Mouse (Mus musculus) bone marrow macrophage, adult 2 months (primary cell): ENCODE results near the gene Tnp1. TPM values are rescaled to one million over a fixed set of nuclear protein-coding genes. Genes with fewer than 3 reads are reported as not detected.

Experiments used
- H3K27ac ChIP-seq: 2 replicates; pipeline ENCODE4 v1.5.1; 2012; ENCODE audit warnings: low read depth, low read length; ENCODE audit not compliant: insufficient read depth
- H3K4me1 ChIP-seq: 2 replicates; pipeline ENCODE4 v1.6.1; 2012; ENCODE audit warnings: low read length; ENCODE audit not compliant: control insufficient read depth, insufficient read depth
- H3K4me3 ChIP-seq: 2 replicates; pipeline ENCODE4 v1.5.1; 2012; ENCODE audit warnings: mild to moderate bottlenecking, low read length, moderate library complexity; ENCODE audit not compliant: insufficient read depth
- CTCF ChIP-seq: IDR thresholded peaks from 2 replicates; pipeline ENCODE4 v1.5.1; 2012; ENCODE audit warnings: low read depth, mild to moderate bottlenecking, low read length, moderate library complexity
- POLR2A ChIP-seq: IDR thresholded peaks from 2 replicates; pipeline ENCODE4 v1.6.1; 2012; ENCODE audit warnings: mild to moderate bottlenecking, low read depth, low read length, borderline replicate concordance
- polyA plus RNA-seq: library from polyadenylated mRNA; stranded (reverse); fragments of >200 nt; gene quantifications from 2 replicates; pipeline ENCODE4 v1.2.4, GENCODE M21; 2012; ENCODE audit not compliant: missing spikeins, insufficient read depth, insufficient read length

Gene Tnp1
- polyA plus RNA-seq, 1 experiment, result not detected

DNA sequence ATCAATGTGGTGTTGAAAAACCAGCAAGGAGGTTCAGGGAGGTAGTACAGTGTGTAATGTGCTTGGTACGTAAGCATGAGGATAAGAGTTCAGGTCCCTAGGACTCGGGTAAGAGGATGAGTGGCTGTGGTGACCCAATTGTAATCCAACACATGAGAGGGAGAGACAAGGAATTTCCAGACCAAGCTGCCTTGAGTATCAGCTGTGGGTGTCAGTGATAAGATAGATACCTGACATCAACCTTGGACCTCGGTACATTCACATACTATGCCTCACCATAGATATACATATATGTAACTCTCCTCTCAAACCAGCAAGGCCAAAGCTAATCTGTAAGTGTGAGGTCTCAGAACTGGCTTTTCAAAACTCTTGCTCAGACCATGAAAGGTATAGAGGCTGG is 10.4 kb upstream of the Tnp1 start:
- TF ChIP-seq POLR2A (no peak), CTCF (no peak)
- H3K4me3 ChIP-seq, result no peak overlapping the region
- H3K27ac ChIP-seq, result no peak overlapping the region
- no peaks in the 10 kb centered on the region for H3K4me1 ChIP-seq

DNA sequence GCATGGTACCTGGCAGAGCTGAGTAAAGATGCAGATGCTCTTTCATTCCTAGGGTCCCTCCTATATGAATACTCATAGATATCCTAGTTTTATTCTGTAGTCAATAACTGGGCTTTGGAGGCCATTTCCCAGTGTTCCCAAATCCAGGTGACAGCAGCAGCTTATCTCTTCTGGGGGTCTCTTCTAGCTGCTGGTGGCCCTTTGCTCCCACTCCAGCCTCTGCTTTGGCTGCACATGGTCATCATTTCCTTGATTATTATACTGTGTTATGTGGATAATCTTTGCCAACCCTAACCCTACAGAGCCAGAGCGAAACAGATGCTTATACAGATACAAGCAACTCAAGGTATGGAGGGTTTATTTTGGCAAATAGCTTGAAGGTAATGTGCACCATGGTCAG is 8.9 kb downstream of the Tnp1 start:
- Histone ChIP-seq H3K27ac (no peak overlapping the region), H3K4me3 (no peak overlapping the region), H3K4me1 (no peaks in the 10 kb centered on the region)
- TF ChIP-seq CTCF (no peak), POLR2A (no peak)

- TF ChIP-seq CTCF (no peak), POLR2A (no peak)
- H3K4me1 ChIP-seq, result no peaks in the 10 kb centered on the region
Measured at GRCm38 (mm10) chr1:73004890-73005289, 10.8 kb downstream of the Tnp1 start.

GRCm38 (mm10) chr1:73002637-73003036 is 13.1 kb downstream of the Tnp1 start:
- Histone ChIP-seq H3K4me3 (no peak overlapping the region), H3K4me1 (no peaks in the 10 kb centered on the region), H3K27ac (no peak overlapping the region)
- TF ChIP-seq CTCF, result no peak
- TF ChIP-seq POLR2A, result no peak

More at GRCm38 (mm10) chr1:73004890-73005289, 10.8 kb downstream of the Tnp1 start:
- Histone ChIP-seq H3K27ac (no peak overlapping the region), H3K4me3 (no peak overlapping the region)

DNA sequence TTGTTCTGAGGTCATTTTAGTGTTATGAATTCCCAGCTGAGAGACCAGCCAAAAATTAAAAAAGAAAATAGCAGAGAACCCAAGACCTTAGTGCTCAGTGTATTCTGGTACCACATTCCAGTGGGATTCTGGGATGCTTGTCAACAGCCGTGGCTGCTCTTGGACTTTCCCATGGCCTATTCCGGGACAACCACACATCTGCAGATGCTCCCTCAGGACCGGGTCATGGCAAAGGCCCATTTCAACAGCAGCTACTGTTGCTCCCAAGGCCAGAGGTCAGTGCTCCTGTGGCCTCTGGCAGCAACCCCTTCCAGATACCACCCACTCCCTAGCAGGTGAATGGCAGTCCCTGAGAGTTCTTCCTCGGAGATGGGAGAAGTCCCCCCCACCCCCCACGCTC is 13.7 kb downstream of the Tnp1 start:
- TF ChIP-seq CTCF (no peak), POLR2A (no peak)
- H3K4me3 ChIP-seq, result no peak overlapping the region
- no peak overlapping the region for H3K27ac ChIP-seq
- no peaks in the 10 kb centered on the region for H3K4me1 ChIP-seq

DNA sequence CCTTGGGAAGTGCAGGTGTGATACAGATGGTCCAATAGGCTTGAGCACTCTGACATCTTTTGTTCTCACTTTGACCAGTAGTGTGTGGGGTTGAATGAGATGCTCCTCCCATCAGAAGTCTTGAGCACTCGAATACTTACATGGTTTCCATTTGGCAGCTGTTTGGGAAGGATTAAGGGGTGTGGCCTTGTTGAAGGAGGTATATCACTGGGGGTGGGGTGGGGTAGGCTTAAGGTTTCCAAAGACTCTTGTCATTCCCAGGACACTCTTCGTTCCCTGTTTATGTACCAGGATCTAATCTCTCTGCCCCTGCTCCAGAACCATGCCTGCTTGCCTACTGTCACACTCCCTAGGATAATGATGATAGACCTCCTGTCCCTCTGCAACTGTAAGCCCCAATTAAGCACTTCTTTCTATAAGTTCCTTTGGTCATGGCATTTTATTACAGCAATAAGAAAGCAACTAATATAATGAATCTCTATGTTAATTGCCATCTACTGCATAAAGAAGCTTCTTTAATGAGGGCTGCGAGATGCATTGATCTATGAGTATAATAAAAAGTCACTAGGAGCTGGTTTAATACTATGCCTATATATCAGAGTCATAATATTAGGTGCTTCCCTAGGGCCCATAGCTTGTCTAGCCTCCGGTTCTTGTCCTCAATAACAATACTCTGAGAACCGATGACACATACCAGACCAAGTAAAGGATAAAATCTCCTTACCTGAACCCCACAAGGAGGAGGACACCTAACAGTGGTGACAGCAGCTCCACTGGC is 20.8 kb downstream of the Tnp1 start:
- Histone ChIP-seq H3K4me1 (no peaks in the 10 kb centered on the region), H3K4me3 (no peak overlapping the region), H3K27ac (no peak overlapping the region)
- TF ChIP-seq POLR2A (no peak), CTCF (no peak)

DNA sequence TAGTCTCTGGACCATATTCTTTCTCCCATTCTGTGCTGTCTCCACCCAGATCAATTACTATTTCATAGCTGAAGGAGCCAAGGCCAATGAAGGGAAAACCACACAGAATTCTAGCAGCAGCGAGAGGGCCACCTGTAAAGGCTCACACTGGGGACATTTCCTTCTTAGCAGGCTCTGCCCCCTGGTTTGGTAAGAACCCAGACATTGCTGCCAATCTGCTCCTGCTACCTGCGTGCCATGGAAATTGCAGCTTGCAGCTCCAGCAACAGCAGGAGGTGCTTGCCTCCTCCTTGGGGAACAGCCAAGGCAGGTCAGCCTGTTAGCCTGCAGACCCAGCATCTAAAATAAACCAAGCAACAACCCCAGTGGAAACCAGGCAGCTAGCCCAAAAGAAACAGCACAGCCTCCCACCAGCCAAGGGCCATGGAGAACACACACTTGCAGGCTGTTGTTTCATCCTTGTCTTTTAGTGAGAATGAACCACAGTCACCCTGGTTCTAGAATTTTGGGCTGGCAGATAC is 22.7 kb downstream of the Tnp1 start:
- no peak overlapping the region for H3K4me3 ChIP-seq
- H3K27ac ChIP-seq, result no peak overlapping the region
- H3K4me1 ChIP-seq, result no peaks in the 10 kb centered on the region
- TF ChIP-seq CTCF (no peak), POLR2A (no peak)

DNA sequence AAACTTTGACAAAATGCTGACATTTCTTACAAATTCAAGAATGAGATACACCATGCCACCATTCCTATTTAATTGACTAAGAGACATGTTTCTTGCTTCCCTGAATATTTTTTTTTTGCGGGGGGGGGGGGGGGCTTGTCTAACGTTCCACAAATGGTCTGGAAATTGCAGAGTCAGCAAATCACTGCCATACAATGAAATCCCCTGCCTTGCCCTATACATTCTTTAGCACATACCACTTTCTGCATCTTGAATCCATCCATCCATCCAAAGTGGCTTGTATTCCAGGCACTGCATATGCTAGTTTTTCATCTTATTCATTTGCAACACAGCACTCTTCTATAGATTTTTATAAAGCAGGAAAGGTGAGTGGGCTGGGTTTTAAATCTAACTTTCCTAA is 23.5 kb downstream of the Tnp1 start:
- Histone ChIP-seq H3K4me3 (no peak overlapping the region), H3K4me1 (no peaks in the 10 kb centered on the region), H3K27ac (no peak overlapping the region)
- TF ChIP-seq POLR2A, result no peak
- no peak for TF ChIP-seq CTCF

DNA sequence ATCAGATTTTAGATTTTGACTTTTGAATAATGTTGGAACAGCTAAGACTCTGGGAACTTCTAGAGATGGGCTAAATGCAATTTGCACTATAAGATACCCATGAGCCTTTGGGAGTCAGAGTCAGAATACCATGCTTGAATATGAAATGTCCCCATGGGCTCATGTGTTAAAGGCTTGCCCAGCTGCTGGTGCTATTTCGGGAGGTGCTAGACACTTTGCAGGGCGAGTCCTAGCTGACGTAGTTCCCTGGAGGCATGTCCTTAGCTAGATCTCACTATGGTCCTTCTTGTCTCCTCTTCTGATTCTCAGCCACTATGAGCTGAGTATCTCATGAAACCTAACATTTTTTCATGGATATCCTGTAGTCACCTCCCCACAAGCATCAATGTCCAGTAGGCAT is 26.8 kb downstream of the Tnp1 start:
- TF ChIP-seq CTCF, result no peak
- TF ChIP-seq POLR2A, result no peak
- H3K4me3 ChIP-seq, result no peak overlapping the region
- no peak overlapping the region for H3K27ac ChIP-seq
- no peaks in the 10 kb centered on the region for H3K4me1 ChIP-seq

DNA sequence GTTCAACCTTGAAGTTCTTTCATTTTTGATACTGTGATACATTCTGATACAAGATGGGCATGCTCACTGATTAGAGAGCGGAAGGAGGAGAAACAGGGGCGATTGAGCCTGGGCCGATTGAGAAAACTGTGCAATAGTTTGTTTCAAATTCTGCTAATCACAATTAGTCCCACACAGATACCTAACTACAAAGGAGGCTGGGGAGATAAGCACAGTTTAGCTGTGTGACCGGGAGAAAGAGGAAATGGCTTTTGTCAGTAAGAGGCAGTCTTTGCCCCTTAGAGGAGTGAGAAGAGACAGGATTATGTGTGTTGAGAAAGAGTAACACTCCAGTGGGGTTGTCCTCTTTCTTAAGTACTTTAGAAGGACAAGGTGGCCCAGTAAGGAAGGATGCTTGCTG is 29.0 kb downstream of the Tnp1 start:
- H3K4me1 ChIP-seq, result no peaks in the 10 kb centered on the region
- TF ChIP-seq CTCF, result no peak
- no peak for TF ChIP-seq POLR2A
- H3K27ac ChIP-seq, result no peak overlapping the region
- H3K4me3 ChIP-seq, result no peak overlapping the region

DNA sequence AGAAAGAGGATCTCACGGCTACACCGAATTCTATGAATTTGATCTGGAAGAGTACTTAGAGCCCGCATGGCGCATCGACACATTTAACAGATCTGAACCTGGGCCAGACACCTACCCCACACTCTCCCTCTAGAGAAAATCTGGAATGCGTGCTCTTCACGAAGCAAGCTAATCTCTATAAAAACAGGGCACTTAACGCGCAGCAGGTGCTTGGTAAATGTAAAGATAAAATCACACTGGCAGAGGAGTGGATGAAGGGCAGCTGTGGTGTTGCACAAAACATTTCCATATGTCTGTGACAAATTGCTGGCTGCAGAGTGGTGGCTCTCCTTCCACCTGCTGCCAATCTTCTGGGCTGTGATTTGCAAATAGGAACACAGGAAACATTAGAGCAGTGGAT is 36.8 kb downstream of the Tnp1 start:
- Histone ChIP-seq H3K27ac (no peak overlapping the region), H3K4me1 (no peaks in the 10 kb centered on the region), H3K4me3 (no peak overlapping the region)
- TF ChIP-seq CTCF, result no peak
- TF ChIP-seq POLR2A, result no peak
